Mouse (Mus musculus) naive thymus-derived CD4-positive, alpha-beta T cell, adult 5 months (primary cell): ENCODE data around the gene Surf1. TPM values are rescaled to one million over a fixed set of nuclear protein-coding genes. Genes with fewer than 3 reads are reported as not detected.

Experiments
- polyA plus RNA-seq: library from polyadenylated mRNA; unstranded; fragments of 100-300 nt; shearing (Covaris generic); gene quantifications from one replicate; pipeline ENCODE4 v1.2.1, GENCODE M21; 2017

Surf1 gene
- polyA plus RNA-seq, result 60.7 TPM

DNA sequence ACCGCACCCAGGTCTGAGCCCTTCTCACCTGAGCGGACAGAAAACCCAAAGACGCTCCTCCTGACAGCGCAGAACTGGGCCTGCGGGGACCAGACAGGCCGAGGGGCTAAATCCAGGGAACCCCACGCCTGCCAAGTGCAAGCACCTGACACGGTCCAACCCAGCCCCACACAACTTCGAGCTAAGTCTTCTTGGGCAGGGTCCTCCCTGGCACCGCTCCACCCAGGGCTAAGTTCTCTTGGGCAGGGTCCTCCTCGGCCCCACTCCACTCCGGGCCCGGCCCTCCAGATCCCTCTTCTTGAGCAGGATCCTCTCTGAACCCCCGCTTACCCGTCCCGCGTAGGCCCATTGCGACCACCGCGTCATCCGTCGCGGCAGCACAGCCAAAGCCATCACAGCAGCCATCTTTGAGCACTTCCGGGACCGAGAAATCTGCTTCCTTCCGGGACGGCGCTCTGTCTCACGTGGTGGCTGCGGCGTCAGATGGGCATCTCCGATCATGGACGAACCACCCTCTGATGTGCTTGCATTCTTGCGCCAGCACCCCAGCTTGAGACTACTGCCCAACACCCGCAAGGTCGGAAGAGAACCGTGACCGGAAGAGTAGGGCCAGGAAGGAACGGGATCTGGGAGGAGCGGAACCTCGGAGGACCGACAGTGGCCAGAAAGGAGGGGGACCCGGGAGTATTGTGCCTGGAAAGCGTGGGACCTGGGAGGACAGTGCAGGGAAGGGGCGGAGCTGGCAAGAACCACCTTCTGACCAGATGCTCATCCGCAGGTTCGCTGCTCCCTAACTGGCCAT, at the start of gene Surf1, which contains the start of gene Surf2:
TSS of gene Surf1 (minus strand) at position 604 of the 802 bp plus-strand sequence.
TSS of gene Surf2 (plus strand) at position 441 of the 802 bp plus-strand sequence.

DNA sequence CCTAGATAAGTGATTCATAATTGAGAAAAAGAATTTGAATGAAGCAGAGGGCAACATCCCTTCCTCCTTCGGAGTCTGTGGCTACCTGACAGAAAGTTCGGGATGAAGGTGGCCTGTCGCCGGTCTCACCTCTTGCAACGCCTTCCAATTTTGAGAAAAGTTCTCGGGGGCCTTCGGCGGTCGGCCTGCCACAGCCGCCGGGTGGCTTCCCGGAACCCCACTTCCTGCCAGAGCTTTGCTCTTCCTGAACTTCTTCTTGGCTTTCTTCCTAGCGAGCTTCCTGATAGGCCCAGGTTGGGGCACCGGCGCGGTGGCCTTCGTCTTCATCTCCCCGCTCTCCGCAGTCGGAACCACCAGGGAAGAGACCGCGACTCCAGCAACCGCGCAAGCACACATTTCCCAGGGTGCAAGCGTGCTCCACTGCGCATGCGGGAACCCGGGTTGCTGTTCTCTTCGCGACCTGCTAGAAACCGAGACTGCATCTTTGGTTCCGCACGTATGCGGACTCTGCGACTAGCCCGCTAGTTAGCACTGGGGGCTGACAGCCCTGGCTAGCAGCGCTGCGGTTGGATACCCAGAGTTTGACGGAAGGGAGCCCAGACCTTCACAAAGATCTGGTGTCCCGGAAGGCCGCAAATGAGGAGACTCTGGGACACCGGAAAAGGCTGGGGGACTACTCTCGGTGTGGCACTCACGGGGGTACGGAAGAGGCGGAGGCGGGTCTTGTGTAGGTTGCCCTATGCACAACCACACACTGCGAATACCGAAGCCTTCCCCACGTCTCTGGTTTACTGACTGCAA, 47.8 kb upstream of the Surf1 start, which contains the start of gene Rexo4:
TSS of gene Rexo4 (minus strand) at position 464 of the 801 bp plus-strand sequence.

GRCm38 (mm10) chr2:26933304-26934055, 17.1 kb upstream of the Surf1 start, which contains the start of the genes Surf4 and Stkld1:
TSS of gene Surf4 (minus strand) at chr2:26933928.
TSS of gene Stkld1 (plus strand) at chr2:26934047.

GRCm38 (mm10) chr2:26910124-26910993, 6.0 kb downstream of the Surf1 start, which contains the start of the genes Med22 and Rpl7a:
TSS of gene Med22 (minus strand) at chr2:26910677.
TSS of gene Rpl7a (plus strand) at chr2:26910764.

GRCm38 (mm10) chr2:26902467-26903220, 13.7 kb downstream of the Surf1 start, which contains the start of gene Surf6:
TSS of gene Surf6 (minus strand) at chr2:26902879.

DNA sequence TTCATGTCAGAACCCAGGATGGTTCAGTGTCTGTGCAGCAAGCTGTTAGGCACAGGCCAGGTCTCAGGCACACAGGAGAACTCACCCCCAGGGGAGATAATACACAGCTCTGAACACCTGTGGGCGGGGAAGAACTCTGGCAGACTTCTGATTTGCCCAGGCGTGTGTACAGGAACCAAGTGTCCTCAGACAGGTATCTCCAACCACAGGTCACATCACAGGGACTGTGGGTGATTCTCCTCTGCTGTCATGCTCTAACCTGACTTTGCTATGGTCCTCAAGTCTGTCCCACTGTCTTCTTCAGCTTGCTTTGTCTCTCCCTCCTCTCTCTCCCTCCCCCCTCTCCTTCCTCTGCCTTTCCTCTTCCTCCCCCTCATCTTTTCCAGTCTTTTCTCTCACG, 51.5 kb downstream of the Surf1 start, which contains the start of gene Abo:
TSS of gene Abo (minus strand) at position 101 of the 400 bp plus-strand sequence.

Other genes starting within 250 kb of the Surf1 start
- 3.1 TPM for gene Lcn4, start 245.2 kb downstream of the Surf1 start, polyA plus RNA-seq
- not detected for gene Abo, start 51.6 kb downstream of the Surf1 start, polyA plus RNA-seq
- gene Surf6, start 13.7 kb downstream of the Surf1 start, polyA plus RNA-seq, result 40.1 TPM
- gene Med22, start 5.9 kb downstream of the Surf1 start, polyA plus RNA-seq, result 19.7 TPM
- 329 TPM for gene Rpl7a, start 5.8 kb downstream of the Surf1 start, polyA plus RNA-seq
- 81.8 TPM for gene Surf2, start 163 bp downstream of the Surf1 start, polyA plus RNA-seq
- 132 TPM for gene Surf4, start 17.4 kb upstream of the Surf1 start, polyA plus RNA-seq
- 0.16 TPM for gene Stkld1, start 17.5 kb upstream of the Surf1 start, polyA plus RNA-seq
- gene Rexo4, start 47.9 kb upstream of the Surf1 start, polyA plus RNA-seq, result 54.8 TPM
- not detected for gene Adamts13, start 56.9 kb upstream of the Surf1 start, polyA plus RNA-seq
- gene Cacfd1, start 93.4 kb upstream of the Surf1 start, polyA plus RNA-seq, result 25.2 TPM
- not detected for gene Slc2a6, start 111.5 kb upstream of the Surf1 start, polyA plus RNA-seq
- not detected for gene Mymk, start 155.6 kb upstream of the Surf1 start, polyA plus RNA-seq
- gene Adamtsl2, start 162.8 kb upstream of the Surf1 start, polyA plus RNA-seq, result 0.09 TPM
- not detected for gene Fam163b, start 226.0 kb upstream of the Surf1 start, polyA plus RNA-seq
- gene Dbh, start 248.7 kb upstream of the Surf1 start, polyA plus RNA-seq, result not detected